Mouse (Mus musculus) heart, embryonic 15.5 days (tissue): Measurements from ENCODE around the gene Aldh3b2. TPM values are rescaled to one million over a fixed set of nuclear protein-coding genes. Genes with fewer than 3 reads are reported as not detected.

Experiments used
- ATAC-seq: fragments of 200-750 bp; cut with Nextera tagmentation; replicated peaks from 2 replicates; pipeline ENCODE4 v1.8.0; 2017; ENCODE audit warnings: low read depth, moderate TSS enrichment; ENCODE audit not compliant: insufficient number of reproducible peaks, insufficient read depth, low FRiP score
- H3K27ac ChIP-seq: fragments of 300-500 bp; sonication (generic); 2 replicates; pipeline ENCODE4 v1.5.1; 2015; ENCODE audit warnings: mild to moderate bottlenecking, inconsistent platforms
- H3K27me3 ChIP-seq: fragments of 300-500 bp; sonication (generic); 2 replicates; pipeline ENCODE4 v1.6.1; 2015; ENCODE audit warnings: inconsistent platforms
- H3K36me3 ChIP-seq: fragments of 300-500 bp; sonication (generic); 2 replicates; pipeline ENCODE4 v1.6.1; 2015; ENCODE audit warnings: mild to moderate bottlenecking, inconsistent platforms
- H3K4me1 ChIP-seq: fragments of 300-500 bp; sonication (generic); replicated peaks from 2 replicates; pipeline ENCODE4 v1.6.1; 2015; ENCODE audit warnings: inconsistent platforms
- H3K4me2 ChIP-seq: fragments of 300-500 bp; sonication (generic); 2 replicates; pipeline ENCODE4 v1.6.1; 2015; ENCODE audit warnings: inconsistent platforms, mild to moderate bottlenecking, moderate library complexity
- H3K4me3 ChIP-seq: fragments of 300-500 bp; sonication (generic); 2 replicates; pipeline ENCODE4 v1.5.1; 2015; ENCODE audit warnings: mild to moderate bottlenecking, inconsistent platforms
- H3K9ac ChIP-seq: fragments of 300-500 bp; sonication (generic); 2 replicates; pipeline ENCODE4 v1.6.1; 2015; ENCODE audit warnings: mild to moderate bottlenecking, inconsistent platforms
- H3K9me3 ChIP-seq: fragments of 300-500 bp; sonication (generic); replicated peaks from 2 replicates; pipeline ENCODE4 v1.6.1; 2016; ENCODE audit warnings: inconsistent platforms
- WGBS: fragments of 180-500 bp; shearing (Covaris S2); methylation state at CpG from one replicate; pipeline ENCODE4 v1.1.7; 2015; ENCODE audit warnings: mixed read lengths; 5-methylcytosine and 5-hydroxymethylcytosine counted together
- polyA plus RNA-seq: library from polyadenylated mRNA; unstranded; fragments of >200 nt; fragmentation: Nextera tagmentation; extraction: Ambion mirVana; gene quantifications from 2 replicates; pipeline ENCODE4 v1.2.1, GENCODE M21; 2015

Aldh3b2 gene
- polyA plus RNA-seq, 1 experiment from 2014 or later: 0.16 TPM

DNA sequence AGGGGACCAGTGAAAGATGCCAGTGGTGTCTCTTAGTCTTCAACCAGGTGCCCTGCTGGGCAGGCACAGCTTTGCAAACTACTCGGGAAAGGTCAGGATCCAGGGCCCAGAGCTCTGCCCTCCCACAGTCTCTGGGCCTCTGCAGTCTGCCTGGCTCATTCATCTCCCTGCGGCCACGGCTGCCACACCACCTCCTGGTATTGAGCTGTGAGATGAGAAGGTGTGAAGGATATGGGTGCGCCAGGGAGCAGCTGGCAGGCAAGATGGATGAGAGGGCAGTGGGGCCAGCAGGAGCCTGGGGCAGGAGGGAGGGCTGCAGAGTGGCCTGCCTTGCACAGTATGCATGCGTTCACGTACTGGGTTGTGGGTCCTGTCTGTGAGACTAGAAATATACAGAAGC is 18.7 kb downstream of the Aldh3b2 start:
- no peak overlapping the region for H3K4me3 ChIP-seq
- ATAC-seq: no peak
- H3K36me3 ChIP-seq: no peaks in the 10 kb centered on the region
- 47% methylated on average over 6 of the region's 6 CpGs for WGBS
- peaks cover 10% of the 10 kb centered on the region; the same call in 1 of the 2 replicates for H3K27me3 ChIP-seq
- H3K4me1 ChIP-seq: peaks cover 14% of the 10 kb centered on the region
- H3K4me2 ChIP-seq: no peak overlapping the region
- H3K27ac ChIP-seq: no peak overlapping the region
- no peak overlapping the region for H3K9ac ChIP-seq
- H3K9me3 ChIP-seq: no peaks in the 10 kb centered on the region

DNA sequence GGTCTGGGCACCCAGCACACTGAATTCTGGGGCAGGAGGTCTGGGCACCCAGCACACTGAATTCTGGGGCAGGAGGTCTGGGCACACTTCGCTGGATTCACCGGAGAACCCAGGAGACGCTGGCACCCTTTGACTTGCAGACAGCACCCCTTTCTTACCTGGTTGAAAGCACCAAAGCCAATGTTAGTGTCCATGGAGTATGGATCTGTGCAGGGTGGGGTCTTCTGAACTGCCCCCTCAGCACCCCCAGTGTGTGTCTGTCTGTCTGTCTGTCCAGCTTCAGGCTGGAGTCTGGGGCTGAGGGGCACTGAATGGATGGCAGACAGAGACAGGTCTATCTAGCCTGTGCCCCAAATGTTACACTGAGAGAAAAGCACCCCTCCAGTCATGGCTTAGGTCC is 19.4 kb downstream of the Aldh3b2 start:
- ATAC-seq: no peak
- Histone ChIP-seq H3K9me3 (no peaks in the 10 kb centered on the region), H3K4me1 (peaks cover 6% of the 10 kb centered on the region), H3K36me3 (no peaks in the 10 kb centered on the region), H3K9ac (no peak overlapping the region), H3K27ac (no peak overlapping the region), H3K4me3 (no peak overlapping the region), H3K27me3 (peaks cover 10% of the 10 kb centered on the region; the same call in 1 of the 2 replicates), H3K4me2 (no peak overlapping the region)
- 97% methylated on average over 3 of the region's 3 CpGs for WGBS

DNA sequence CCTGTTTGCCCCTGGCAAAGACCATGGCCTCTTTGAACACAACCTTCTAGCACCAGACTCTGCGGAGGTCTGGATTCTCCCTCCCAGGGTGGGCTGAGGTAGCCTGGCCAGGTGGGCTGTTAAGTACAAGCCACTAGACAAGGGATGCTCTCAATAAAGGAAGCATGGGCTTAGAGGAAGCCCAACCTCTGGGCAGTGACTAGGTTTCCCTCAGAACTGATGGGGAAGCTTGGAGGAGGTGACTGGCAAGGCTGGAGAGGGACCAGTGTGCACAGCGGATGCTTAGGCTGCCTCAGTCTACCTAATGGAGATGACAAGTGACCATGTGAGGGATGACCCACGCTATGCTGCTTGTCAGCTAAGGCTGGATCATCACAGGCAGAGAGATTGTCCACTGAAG is 19.8 kb downstream of the Aldh3b2 start:
- Histone ChIP-seq H3K4me3 (no peak overlapping the region), H3K27me3 (peaks cover 10% of the 10 kb centered on the region; the same call in 1 of the 2 replicates), H3K27ac (no peak overlapping the region), H3K9me3 (no peaks in the 10 kb centered on the region), H3K4me2 (no peak overlapping the region), H3K4me1 (peaks cover 2% of the 10 kb centered on the region), H3K9ac (no peak overlapping the region), H3K36me3 (no peaks in the 10 kb centered on the region)
- 80% methylated on average over 3 of the region's 3 CpGs for WGBS
- ATAC-seq: no peak

DNA sequence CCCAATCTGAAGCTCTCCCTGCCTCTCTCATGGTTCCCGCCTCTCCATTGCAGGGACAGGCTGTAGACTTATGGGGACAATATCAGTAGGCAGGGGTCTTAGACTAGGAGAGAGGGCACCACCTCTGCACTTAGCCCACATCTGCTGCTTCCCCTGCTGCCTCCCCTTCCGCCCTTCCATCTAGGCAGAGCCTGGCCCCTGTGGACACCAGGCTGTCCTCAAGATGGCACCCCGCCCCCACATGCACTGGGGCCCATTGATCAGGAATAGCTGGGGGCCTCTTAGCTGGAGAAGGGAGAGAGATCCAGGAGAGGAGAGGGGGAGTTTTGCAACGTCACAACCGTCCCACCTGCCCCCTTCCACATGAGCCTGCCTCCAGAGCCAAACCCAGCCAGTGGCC is 20.3 kb downstream of the Aldh3b2 start, which contains the start of gene Tbx10:
Tbx10 (plus strand) TSS at position 337 of the 400 bp plus-strand sequence.
- Histone ChIP-seq H3K4me1 (no peaks in the 10 kb centered on the region), H3K27me3 (peaks cover 10% of the 10 kb centered on the region; the same call in 1 of the 2 replicates), H3K9ac (no peak within 1 kb of the TSS), H3K9me3 (no peaks in the 10 kb centered on the region), H3K4me2 (no peak within 1 kb of the TSS), H3K27ac (no peak within 1 kb of the TSS), H3K36me3 (no peaks in the 10 kb centered on the region), H3K4me3 (no peak within 1 kb of the TSS)
- WGBS: 62% methylated on average over 5 of the region's 5 CpGs
- ATAC-seq: no peak

DNA sequence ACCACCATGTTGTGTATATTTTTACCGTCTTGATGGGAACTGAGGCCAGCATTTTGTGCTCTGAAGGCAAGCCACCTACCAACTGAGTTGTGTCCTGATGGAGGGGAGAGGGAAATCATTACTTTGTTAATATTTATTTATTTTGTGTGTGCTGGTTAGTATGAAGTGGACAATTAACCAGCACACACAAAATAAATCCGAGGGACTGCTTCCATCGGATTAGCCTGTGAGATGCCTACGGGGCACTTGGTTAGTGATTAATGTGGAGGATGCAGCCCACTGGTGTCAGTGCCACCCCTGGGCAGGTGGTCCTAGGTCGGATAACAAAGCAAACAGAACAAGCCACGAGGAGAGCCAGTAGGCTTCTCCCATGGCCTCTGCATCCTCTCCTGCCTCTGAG is 22.8 kb downstream of the Aldh3b2 start:
- Histone ChIP-seq H3K27ac (no peak overlapping the region), H3K9me3 (no peaks in the 10 kb centered on the region), H3K36me3 (no peaks in the 10 kb centered on the region), H3K4me3 (no peak overlapping the region), H3K4me2 (no peak overlapping the region), H3K9ac (no peak overlapping the region), H3K27me3 (peaks cover 10% of the 10 kb centered on the region; the same call in 1 of the 2 replicates), H3K4me1 (peaks cover 7% of the 10 kb centered on the region)
- ATAC-seq: no peak
- WGBS: 71% methylated on average over 6 of the region's 6 CpGs

DNA sequence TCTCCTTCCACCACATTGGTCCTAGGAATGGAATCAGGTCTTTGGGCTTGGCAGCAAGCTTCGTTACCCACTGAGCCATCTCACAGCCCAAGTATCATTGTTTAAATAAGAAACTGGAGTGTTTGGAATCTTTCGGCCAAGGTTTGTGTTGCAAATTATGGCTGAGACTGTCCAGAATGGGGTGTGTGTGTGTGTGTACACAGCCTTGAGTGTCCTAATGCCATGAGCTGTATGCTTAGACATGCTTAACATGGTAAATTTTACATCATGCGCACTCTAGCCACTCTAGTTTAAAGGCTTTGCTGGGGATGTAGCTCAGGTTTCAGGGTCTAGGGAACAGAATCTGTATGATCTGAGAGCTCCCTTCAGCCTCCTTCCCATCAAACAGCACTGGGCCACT is 23.4 kb downstream of the Aldh3b2 start:
- ATAC-seq: no peak
- Histone ChIP-seq H3K36me3 (no peaks in the 10 kb centered on the region), H3K4me1 (peaks cover 7% of the 10 kb centered on the region), H3K4me3 (no peak overlapping the region), H3K4me2 (no peak overlapping the region), H3K27ac (no peak overlapping the region), H3K9me3 (no peaks in the 10 kb centered on the region), H3K9ac (no peak overlapping the region), H3K27me3 (peaks cover 10% of the 10 kb centered on the region; the same call in 1 of the 2 replicates)
- 88% methylated on average over 3 of the region's 3 CpGs for WGBS

DNA sequence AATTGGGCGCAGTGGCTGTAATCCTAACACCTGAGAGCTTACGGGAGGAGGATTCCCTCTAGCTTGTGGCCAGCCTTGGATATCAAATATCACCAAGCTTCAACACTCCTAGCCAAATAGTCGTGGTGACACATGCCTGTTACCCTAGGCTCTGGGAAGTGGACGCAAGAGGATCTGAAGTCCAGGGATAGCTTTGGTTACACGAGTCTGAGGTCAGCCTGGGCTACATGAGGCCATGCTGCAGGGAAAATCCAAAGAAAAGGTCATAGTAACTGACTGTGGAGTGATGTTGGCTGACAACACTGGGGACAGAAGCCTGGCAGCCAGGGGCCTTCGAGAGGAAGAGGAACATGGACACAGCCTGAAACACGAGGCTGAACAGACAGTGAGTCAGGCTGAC is 24.0 kb downstream of the Aldh3b2 start:
- Histone ChIP-seq H3K9ac (no peak overlapping the region), H3K27ac (no peak overlapping the region), H3K4me3 (no peak overlapping the region), H3K27me3 (peaks cover 10% of the 10 kb centered on the region; the same call in 1 of the 2 replicates), H3K4me2 (no peak overlapping the region), H3K4me1 (peaks cover 10% of the 10 kb centered on the region), H3K36me3 (no peaks in the 10 kb centered on the region), H3K9me3 (no peaks in the 10 kb centered on the region)
- WGBS: 66% methylated on average over 7 of the region's 7 CpGs
- ATAC-seq: no peak

DNA sequence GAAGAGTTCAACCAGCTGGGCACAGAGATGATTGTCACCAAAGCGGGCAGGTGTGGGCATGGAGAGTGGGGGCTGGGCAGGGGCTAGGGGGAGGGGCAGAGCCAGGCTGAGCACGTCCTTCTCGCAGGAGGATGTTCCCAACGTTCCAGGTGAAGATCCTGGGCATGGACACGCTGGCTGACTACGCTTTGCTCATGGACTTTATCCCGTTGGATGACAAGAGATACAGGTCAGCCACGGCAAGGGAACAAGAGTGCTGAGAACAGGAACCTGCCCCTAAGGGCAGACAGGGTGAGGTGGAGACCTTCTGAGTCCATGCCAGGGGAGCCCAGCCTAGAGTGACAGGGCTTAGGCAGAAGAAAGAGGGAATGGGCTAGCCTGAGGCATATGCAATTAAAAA is 24.6 kb downstream of the Aldh3b2 start:
- peaks cover 10% of the 10 kb centered on the region; the same call in 1 of the 2 replicates for H3K27me3 ChIP-seq
- H3K4me3 ChIP-seq: no peak overlapping the region
- H3K27ac ChIP-seq: no peak overlapping the region
- H3K9ac ChIP-seq: no peak overlapping the region
- peaks cover 16% of the 10 kb centered on the region for H3K4me1 ChIP-seq
- no peaks in the 10 kb centered on the region for H3K9me3 ChIP-seq
- 75% methylated on average over 8 of the region's 8 CpGs for WGBS
- no peak for ATAC-seq
- H3K4me2 ChIP-seq: no peak overlapping the region
- H3K36me3 ChIP-seq: no peaks in the 10 kb centered on the region

DNA sequence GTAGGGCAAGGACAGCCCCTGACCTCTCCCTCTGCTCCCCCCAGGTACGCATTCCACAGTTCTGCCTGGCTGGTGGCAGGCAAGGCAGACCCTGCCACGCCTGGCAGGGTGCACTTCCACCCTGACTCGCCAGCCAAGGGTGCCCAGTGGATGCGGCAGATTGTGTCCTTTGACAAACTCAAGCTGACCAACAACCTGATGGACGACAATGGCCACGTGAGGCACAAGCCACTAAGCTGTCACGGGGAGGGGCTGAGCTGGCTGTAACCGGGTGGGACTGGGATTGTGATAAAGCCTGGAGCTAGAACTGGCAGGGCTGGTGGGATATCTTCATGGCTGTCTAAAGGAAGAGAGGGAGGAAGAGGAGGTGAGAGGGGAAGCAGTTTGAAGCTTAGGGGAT is 25.1 kb downstream of the Aldh3b2 start:
- H3K36me3 ChIP-seq: no peaks in the 10 kb centered on the region
- WGBS: 52% methylated on average over 8 of the region's 8 CpGs
- ATAC-seq: no peak
- no peaks in the 10 kb centered on the region for H3K9me3 ChIP-seq
- H3K9ac ChIP-seq: no peak overlapping the region
- H3K4me3 ChIP-seq: no peak overlapping the region
- peaks cover 8% of the 10 kb centered on the region; the same call in 1 of the 2 replicates for H3K27me3 ChIP-seq
- H3K4me2 ChIP-seq: no peak overlapping the region
- H3K4me1 ChIP-seq: peaks cover 21% of the 10 kb centered on the region
- no peak overlapping the region for H3K27ac ChIP-seq

DNA sequence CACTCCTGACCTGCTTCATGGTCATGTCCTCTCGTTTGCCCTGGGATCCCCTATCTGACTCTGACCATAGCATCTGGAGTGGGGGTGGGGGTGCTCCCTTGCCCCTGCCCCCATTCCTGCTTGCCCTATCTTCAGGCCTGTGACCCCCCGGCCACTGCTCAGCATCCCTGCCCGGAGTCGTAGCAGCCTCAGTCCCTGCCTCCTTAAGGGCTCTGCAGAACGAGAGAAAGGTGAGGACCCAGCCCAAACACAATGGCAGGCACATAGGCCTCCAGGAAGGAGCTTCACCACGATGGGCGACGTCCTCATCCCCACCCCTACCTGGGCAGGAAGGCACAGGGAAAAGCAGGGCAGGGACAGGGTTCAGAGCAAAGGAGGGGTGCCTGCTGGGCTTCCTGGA is 26.2 kb downstream of the Aldh3b2 start:
- Histone ChIP-seq H3K36me3 (no peaks in the 10 kb centered on the region), H3K4me3 (no peak overlapping the region), H3K9ac (no peak overlapping the region), H3K9me3 (no peaks in the 10 kb centered on the region), H3K4me1 (peaks cover 28% of the 10 kb centered on the region), H3K4me2 (no peak overlapping the region), H3K27ac (no peak overlapping the region), H3K27me3 (peaks cover 2% of the 10 kb centered on the region; the same call in 1 of the 2 replicates)
- WGBS: 73% methylated on average over 8 of the region's 8 CpGs
- no peak for ATAC-seq

DNA sequence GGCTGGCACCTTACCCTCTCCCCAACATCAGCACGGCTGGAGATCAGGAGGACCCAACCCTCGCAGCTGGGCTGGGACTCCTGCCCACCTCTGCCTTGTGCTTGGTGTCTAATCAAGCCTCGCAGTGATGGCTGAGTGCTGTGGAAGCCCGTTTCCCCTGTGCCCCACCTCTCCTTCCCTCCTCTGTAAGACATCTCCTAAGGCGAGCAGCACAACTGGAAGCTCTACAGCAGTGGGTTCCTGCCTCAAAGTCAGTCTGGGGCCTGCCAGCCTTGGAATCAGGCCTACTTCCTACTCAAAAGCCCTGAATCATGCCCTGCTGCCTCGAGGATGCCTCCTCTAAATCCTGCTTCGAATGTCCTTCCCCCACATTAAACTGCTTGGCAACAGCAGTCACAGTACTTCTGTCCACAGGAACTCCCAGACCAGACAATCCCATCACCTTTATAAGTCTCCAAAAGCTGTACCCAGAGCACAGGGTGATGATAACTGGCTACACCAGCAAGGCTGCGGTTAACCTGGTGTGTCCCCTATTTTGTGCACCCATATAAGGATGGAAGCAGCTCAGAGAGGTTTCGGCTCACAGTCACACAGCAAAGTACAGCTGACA is 27.1 kb downstream of the Aldh3b2 start:
- H3K9ac ChIP-seq: peak overlapping the region; percentile 53
- peak overlapping the region; percentile 95 for H3K4me2 ChIP-seq
- H3K4me1 ChIP-seq: peaks cover 37% of the 10 kb centered on the region
- H3K27ac ChIP-seq: no peak overlapping the region
- no peak for ATAC-seq
- H3K4me3 ChIP-seq: peak overlapping the region; percentile 87
- no peaks in the 10 kb centered on the region for H3K36me3 ChIP-seq
- 78% methylated on average over 9 of the region's 9 CpGs for WGBS
- H3K27me3 ChIP-seq: no peaks in the 10 kb centered on the region
- H3K9me3 ChIP-seq: no peaks in the 10 kb centered on the region
